Mouse (Mus musculus) monocyte, adult 2 months (primary cell): ENCODE data around the gene Pold4.
"Not testable (repeated sequence)": the region's sequence is repeated elsewhere in the genome, so short reads cannot be mapped to it uniquely, and the experiment has no call there.

ENCODE experiments used
- DNase-seq, 2 experiments: peaks; one replicate each; pipeline ENCODE4 v3.0.0; 2022; ENCODE audit warnings: low spot score in 2 of 2, low read depth in 1 of 2

Pold4 gene

DNA sequence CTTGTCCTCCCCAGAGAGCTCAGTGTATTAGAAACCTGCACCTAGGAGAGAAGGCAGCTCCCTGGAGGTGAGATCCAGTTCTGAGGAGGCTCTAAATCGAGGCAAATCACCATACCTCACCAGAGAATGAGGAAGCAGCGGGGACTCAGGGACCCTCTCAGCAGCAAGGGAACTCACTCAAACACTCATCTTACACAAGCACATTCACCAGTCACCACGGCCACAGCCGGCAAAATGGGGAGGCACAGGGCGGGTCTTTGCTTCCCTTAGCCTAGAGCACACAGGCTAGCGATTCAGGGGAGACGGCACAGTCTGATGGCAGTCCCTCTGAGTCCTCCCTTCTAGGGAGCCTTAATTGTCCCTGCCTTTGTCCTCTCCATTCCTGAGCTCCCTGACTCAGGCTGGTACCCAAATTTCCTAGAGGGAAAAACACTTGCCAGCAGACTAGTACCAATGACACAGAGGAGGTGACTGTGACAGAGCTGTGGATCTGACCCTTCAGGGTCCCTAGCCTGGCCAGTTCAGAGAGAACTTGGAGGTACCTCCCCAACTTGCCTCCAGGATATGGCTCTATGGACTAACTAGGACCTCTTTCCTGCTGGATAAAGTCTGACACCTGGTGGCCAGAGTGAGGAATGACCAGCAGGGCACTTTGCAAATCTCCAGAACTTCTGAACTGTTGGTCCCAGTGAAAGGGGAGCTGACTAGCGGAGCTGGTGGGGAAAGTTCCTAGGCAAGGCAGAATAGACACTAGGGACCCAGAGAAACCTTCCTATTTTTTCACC lies 3.6 kb upstream of the Pold4 start:
- DNase-seq: peak; percentile 35 to 58

DNA sequence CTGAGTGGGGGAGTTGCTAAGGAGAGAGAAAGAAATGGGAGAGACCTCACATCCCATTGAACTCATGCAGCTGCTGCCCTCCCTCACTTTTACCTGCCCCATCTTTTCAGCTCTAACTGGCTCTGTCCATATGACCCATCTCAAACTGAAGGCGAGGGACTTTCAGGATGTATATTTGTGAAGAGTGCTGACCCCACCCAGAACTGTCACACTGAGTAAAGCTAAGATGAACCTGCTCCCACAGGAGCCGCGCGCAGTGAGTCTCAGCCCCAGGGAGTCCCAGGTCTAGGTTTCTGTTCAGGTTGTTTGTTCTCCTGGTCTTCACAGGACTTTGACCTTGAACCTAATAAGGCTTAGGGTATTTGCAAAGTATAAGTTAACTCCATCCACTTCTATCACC lies 2.8 kb upstream of the Pold4 start:
- no peak for DNase-seq

- DNase-seq: no peak
Observed at GRCm38 (mm10) chr19:4229451-4230076, 2.1 kb upstream of the Pold4 start.

DNA sequence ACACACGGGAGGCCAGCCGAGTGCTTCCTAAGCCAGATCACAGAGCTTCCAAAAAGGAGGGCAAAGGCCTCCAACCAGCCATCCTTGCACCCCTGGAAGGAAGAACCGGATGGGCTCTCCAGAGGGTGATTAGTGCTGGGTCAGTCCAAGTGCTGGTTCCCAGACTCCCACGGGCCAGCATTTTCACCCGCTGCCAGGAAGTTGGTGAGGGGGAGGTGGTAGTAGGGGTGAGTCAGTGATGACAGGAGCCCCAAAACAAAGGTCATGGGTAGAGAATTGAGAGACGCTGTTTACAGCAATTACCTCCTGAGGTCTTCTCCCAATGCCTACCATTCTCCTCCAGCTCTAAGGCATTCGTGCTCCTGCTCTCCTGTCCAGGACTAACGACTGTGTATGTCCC lies 1.3 kb upstream of the Pold4 start:
- DNase-seq: no peak

DNA sequence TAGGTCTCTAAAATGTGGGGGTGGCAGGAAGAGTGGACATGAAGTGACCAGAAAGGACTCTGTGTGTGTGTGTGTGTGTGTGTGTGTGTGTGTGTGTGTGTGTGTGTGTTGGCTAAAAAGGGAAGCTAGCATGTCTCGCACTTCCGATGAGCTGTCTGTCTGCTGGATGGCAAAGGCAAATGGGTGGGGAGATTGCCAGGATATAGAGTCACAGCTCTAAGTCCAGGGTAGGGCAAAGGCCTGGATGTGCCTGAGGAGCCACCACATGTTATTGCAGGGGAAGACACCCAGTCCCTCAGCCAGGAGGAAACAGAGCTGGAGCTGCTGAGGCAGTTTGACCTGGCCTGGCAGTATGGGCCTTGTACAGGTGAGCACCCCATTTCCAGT lies 480 bp downstream of the Pold4 start:
- DNase-seq: peak in 1 of 2 experiments; percentile 50

GRCm38 (mm10) chr19:4232651-4233050 lies 952 bp downstream of the Pold4 start:
- DNase-seq: no peak

DNA sequence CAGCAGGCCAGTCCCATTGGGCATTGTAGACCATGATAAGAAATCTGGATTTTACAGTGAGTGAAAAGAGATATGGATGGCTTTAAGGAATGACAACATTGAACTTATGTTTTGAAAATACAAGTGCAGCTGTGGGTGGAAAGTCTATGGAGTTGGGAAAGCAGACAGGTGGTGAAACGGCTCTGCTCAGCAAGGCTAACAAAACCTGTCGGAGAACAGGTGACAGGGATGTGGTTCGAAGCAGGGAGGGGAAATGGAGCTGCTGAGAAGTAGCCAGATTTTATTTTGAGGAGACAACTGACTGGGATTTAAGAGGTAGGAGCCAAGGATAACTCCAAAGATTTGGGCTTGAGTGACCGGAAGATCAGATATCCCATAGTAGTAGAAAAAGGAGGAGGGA lies 2.8 kb downstream of the Pold4 start:
- DNase-seq: no peak

DNA sequence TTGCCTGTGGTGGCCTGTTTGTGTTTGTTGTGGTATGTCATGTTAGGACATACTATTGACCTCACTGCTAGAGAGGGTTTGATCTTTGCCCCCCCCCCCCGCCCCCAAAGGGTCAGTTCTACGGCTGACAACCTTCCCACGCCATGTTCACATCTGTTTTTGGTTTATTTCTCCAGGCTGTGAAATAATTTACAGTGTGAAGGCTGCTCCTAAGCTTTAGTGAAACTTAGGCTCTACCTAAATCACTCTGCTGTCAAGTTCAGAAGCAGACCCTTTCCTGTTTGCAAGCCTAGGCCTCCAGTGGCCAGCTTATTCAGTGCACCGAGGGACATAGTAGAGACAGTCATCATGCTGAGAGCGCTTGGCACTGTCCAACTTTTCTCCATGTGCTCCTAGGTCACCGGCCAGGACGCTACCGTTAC lies 8.6 kb downstream of the Pold4 start:
- DNase-seq: no peak

DNA sequence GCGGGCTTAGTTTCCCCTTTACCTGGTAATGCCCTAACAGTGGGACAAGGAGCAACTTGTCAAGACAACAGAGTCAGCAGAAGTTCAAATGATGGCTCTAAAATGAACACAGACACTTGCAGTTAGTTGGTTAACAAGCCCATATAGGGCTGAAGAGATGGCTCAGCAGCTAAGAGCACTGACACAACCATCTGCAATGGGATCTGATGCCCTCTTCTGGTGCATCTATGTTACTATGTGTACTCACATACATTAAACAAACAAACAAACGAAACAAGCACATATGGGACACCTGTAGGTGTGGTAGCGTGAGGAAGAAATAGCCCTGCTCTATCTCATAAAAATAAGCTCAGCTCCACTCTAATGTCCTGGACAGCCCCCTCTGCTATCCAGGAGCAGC lies 10.7 kb downstream of the Pold4 start:
- DNase-seq: no peak

DNA sequence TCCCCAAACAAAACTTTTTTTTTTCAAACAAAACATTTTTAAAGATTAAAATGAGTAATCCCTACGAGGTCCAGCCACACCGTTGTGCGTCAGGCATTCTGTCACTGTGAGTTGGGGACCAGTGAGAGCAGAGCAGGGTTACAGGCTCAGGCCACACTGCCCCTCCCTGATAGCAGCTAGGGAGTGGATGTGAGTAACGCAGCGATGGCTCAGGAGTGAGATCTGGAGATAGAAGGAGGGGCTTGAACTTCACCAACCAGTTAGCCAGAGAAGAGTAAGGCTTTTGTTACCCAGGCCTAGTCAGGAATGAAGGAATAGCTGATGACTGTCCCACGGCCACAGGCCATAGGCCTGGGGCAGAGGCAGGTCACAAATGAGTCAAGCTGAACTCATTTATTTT lies 13.1 kb downstream of the Pold4 start:
- no peak for DNase-seq

GRCm38 (mm10) chr19:4247010-4247409 lies 15.3 kb downstream of the Pold4 start:
- no peak for DNase-seq

- DNase-seq: not testable (repeated sequence)
Observed at GRCm38 (mm10) chr19:4248683-4249082, 17.0 kb downstream of the Pold4 start.

DNA sequence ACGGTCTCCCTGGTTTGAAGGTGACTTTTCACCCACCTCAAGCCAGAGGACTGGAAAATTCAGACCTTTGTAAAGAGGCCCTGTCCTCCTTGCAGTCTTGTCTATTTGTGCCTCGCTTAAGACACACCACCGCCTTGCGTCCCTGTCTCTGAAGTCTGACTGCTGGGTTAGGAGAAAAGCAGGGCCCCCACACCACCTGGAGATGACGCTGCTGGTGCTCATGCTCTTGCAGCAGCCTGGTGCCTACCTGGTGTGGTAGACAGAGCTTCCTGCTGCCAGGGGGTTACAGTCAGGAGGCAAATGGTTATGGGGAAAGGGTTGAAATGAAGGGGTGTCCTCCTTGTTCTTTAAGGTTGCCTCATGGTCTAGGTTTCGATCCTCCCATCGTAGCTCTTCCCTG lies 22.5 kb downstream of the Pold4 start:
- no peak for DNase-seq

- DNase-seq: no peak
Observed at GRCm38 (mm10) chr19:4255583-4256162, 24.0 kb downstream of the Pold4 start.

GRCm38 (mm10) chr19:4257216-4257896 lies 25.7 kb downstream of the Pold4 start:
- peak; percentile 69 to 82 for DNase-seq

DNA sequence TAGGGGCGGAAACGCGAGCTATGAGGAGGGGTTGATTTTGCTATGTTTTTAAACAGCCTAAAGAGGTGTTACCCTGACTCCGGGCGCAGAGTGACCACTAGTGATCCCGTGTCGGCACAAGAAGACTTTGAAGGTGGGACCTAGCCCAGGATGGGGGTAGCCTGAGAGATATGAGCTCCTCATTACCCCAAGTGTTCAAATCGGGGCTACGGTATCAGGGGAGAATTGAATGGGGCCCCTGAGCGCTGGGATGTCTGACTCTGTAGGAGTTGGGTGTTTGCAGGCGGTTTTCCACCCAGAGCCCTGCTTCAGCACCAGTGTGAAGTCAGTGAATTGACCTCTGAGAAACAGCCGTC lies 26.2 kb downstream of the Pold4 start:
- DNase-seq: no peak

DNA sequence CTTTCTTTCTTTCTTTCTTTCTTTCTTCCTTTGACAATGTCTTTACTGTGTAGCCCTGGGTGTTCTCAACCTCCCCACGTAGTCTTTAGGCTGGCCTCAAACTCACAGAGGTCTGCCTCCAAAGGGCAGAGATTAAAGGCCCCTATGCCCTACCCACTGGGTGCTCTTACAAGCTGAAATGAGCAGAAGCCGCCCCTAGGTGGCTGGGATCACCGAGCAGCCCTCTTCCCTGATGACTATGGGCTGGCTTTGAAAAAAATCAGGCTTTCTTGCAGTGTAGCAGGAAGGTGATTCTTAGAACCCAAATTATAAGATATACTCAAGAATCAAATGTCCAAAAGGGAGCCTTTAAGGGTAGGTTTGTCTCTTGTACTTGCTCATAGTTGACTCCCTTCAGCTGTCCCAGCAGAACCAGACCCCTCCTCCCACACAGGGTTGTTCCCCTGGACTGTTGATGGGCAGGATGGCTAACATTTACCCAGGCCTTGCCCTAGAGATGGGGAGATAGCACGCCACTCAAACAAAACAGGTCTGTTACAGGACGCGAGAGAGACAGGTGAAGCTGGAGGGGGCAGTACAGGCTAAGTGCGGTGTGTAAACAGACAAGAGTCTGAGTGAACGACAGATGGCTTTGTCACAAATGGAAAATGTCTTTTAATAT lies 29.5 kb downstream of the Pold4 start:
- DNase-seq: no peak

DNA sequence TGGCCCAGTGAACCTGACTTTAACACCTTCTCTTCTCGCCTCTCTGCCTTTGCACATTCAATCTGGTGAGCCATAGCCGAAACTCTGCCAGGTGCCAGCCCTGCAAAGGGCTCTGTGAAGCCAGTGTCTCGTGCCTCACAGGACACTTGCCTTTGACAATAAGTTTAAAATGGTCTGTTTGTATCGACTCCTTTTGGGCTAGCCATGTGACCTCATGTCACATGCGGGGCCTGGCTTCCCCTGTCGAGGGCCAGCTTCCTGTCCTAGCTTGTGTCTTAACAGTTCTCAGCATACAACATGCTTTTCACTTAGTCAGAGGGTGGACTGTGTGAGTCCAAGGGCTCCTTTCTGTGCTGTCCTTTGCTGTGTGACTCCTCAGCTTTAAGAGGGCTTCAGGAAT lies 31.1 kb downstream of the Pold4 start:
- DNase-seq: no peak

DNA sequence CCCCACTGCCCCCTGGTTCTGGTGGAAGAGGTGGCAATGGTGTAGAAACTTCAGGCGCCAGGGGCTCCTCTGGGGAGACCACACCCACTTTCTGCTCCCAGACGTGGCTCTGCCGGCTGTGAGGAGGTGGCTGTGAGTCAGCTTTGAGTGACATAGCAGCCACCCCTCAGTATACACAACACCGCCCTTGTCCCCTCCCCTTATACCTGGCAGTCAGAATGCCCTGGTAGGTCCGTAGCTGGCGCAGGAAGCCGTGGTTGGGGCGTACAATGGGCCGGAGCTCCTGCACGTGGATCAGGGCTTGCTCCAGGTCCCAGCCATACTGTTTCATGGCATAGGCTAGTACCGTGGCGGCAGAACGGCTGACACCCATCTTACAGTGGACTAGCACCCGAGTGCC lies 32.0 kb downstream of the Pold4 start:
- no peak for DNase-seq

DNA sequence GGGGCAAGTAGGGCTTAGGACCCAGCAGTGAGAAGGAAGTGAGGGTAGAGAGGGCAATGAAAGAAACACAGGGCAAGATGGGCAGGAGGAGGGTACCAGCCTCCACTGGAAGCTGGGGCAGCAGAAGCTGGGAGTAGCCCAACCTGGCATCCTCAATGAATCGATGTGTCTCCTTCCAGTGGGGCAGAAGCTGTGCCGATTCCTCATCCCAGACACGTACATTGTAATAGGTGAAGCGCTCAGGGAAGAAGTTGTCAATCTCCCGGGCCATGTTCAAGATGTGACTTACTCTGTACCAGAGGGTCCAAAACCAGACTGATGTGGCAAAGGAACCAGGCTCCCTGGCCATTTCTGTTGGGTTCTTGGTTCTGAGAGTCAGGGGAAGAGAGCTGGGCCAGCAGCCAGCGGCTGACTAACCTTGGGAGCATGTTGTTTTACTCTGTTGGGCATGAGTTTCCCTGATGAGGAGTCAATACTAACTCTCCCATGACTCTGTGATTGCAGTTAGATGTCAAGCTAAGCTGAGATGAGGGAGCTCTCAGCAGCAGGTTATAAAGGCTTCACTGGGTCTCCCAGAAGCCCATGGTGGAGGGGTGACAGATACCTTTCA lies 32.6 kb downstream of the Pold4 start:
- DNase-seq: no peak

DNA sequence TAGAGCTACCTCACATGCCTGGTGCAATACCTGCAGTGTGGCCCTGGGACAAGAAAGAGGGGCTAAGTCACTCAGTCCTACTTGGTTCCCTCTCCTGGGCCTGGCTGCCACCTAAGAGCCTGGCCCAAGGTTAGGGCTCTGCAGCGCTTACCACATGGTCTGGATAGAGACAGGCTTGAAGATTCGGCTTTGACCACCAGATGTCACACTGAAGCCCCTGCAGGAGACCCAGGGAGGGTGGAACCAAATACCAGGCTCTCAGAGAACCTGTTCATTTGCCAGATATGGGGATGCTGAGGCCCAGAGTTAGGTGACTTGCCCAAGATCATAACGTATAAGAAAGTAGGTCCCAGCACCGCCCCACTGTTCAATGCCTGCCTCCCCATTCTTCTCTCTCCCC lies 34.3 kb downstream of the Pold4 start:
- DNase-seq: no peak
